8 mouse cellular contexts compared by ENCODE assay signal in the genomic region with DNA sequence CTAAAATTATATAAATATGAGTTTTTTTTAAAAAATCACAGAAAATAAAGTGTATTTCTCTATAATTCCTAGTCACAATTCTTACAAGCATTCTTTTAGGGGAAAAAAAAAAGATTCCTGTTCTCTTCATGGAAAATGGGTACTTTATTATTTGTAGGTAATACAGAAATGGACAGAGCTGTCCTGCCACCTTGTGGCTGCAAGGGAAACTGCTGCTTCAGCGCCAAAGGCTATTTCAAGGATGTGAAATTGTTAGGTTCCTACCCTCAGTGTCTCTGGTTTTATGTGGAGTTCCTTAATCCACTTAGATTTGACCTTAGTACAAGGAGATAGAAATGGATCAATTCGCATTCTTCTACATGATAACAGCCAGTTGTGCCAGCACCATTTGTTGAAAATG. TPM values are rescaled to one million over a fixed set of nuclear protein-coding genes. Genes with fewer than 3 reads are reported as not detected.
DNase-seq lines count a peak whose midpoint lies in the region; ATAC-seq and TF ChIP-seq lines count a peak whose summit lies in the region.
"Not testable (repeated sequence)": the region's sequence is repeated elsewhere in the genome, so short reads cannot be mapped to it uniquely, and the experiment has no call there.

No protein-coding gene starts in this region.

- not testable (repeated sequence) for TF ChIP-seq POLR2A in MEL (IDR thresholded peaks at IDR 0.05; ENCODE audit: control insufficient read depth in 1 of 2, insufficient read depth in 1 of 2, low read depth in 1 of 2, low read length in 2 of 2, poor library complexity in 1 of 2)

- not testable (repeated sequence) for H3K9me3 ChIP-seq in MEL (replicated peaks; ENCODE audit: insufficient read depth, low read length); embryonic facial prominence, embryonic 11.5 days (replicated peaks; ENCODE audit: control insufficient read depth, low read length); lung, postnatal 0 days (ENCODE audit: low read length)

- intact Hi-C loops in heart, postnatal 10 days (cut with DNase I): loop anchor here (5.0 kb wide), 1 partner anchor 1253 kb away; the partner anchor contains the start of gene Crbn

- peak; percentile 60 to 79 (median 69) for TF ChIP-seq CTCF in MEL (IDR thresholded peaks at IDR 0.05 in 2 of 3, conservative IDR thresholded peaks at IDR 0.05 in 1 of 3; ENCODE audit: control insufficient read depth in 1 of 3, insufficient read depth in 1 of 3, low read depth in 2 of 3, low read length in 3 of 3, poor library complexity in 1 of 3, severe bottlenecking in 1 of 3)
- peak; percentile 82 for TF ChIP-seq CTCF in lung, postnatal 0 days (IDR thresholded peaks at IDR 0.05)

- not testable (repeated sequence) for TF ChIP-seq EP300 in MEL (IDR thresholded peaks at IDR 0.05; ENCODE audit: low read depth in 1 of 2, low read length in 2 of 2); lung, postnatal 0 days (IDR thresholded peaks at IDR 0.05)

- H3K4me1 ChIP-seq in MEL (ENCODE audit: control insufficient read depth in 1 of 2, insufficient read depth in 2 of 2, low read length in 2 of 2); embryonic facial prominence, embryonic 11.5 days (ENCODE audit: control insufficient read depth, insufficient read depth, low read length); lung, postnatal 0 days (ENCODE audit: insufficient read depth, low read depth, low read length): not testable (repeated sequence)

- 0% methylated on average over 1 of the region's 2 CpGs for WGBS in embryonic facial prominence, embryonic 11.5 days
- 7% methylated on average over 2 of the region's 2 CpGs for WGBS in lung, postnatal 0 days

- not testable (repeated sequence) for H3K27me3 ChIP-seq in MEL (ENCODE audit: control insufficient read depth in 1 of 2, insufficient read depth in 2 of 2, low read length in 2 of 2); embryonic facial prominence, embryonic 11.5 days (ENCODE audit: control insufficient read depth, insufficient read depth, low read length); lung, postnatal 0 days (replicated peaks; ENCODE audit: insufficient read depth, low read length)

- not testable (repeated sequence) for H3K4me3 ChIP-seq in MEL (ENCODE audit: control insufficient read depth in 1 of 2, insufficient read depth in 1 of 2, low read depth in 2 of 2, low read length in 2 of 2); embryonic facial prominence, embryonic 11.5 days (ENCODE audit: low read depth, low read length); lung, postnatal 0 days (ENCODE audit: low read depth, low read length)

- H3K27ac ChIP-seq in MEL (ENCODE audit: control insufficient read depth, low read depth, low read length); embryonic facial prominence, embryonic 11.5 days (replicated peaks; ENCODE audit: low read depth, low read length); lung, postnatal 0 days (ENCODE audit: low read length): not testable (repeated sequence)

- H3K79me2 ChIP-seq in MEL (ENCODE audit: control insufficient read depth, insufficient read depth, low read length, poor library complexity): not testable (repeated sequence)

- TF ChIP-seq RAD21 in MEL (IDR thresholded peaks at IDR 0.05; ENCODE audit: low read depth, low read length): peak; percentile 73

- not testable (repeated sequence) for ATAC-seq in embryonic facial prominence, embryonic 11.5 days (replicated peaks; ENCODE audit: insufficient number of reproducible peaks, low FRiP score, low TSS enrichment, low read depth); lung, postnatal 0 days

- H3K36me3 ChIP-seq in MEL (ENCODE audit: control insufficient read depth in 1 of 2, insufficient read depth in 2 of 2, low read length in 2 of 2); embryonic facial prominence, embryonic 11.5 days (replicated peaks; ENCODE audit: control insufficient read depth, insufficient read depth, low read depth, low read length); lung, postnatal 0 days (ENCODE audit: insufficient read depth, low read length): not testable (repeated sequence)

- not testable (repeated sequence) for H3K9ac ChIP-seq in MEL (ENCODE audit: control insufficient read depth, low read depth, low read length, poor library complexity, severe bottlenecking); embryonic facial prominence, embryonic 11.5 days (replicated peaks; ENCODE audit: low read length); lung, postnatal 0 days (replicated peaks; ENCODE audit: low read depth)

- DNase-seq in MEL (ENCODE audit: low read depth, low spot score): peak; percentile 69
- DNase-seq in c-Kit-positive CD71-negative TER-119-negative erythroid progenitor cells, embryonic 14.5 days (ENCODE audit: low read depth): peak; percentile 35
- DNase-seq in embryonic facial prominence, embryonic 11.5 days (ENCODE audit: low spot score): peak; percentile 74
- peak; percentile 30 to 58 for DNase-seq in heart, postnatal 10 days
- peak; percentile 61 to 65 for DNase-seq in kidney, postnatal 4 days
- DNase-seq in lung, postnatal 0 days (ENCODE audit: low spot score): peak; percentile 58
- DNase-seq in retina, embryonic 14.5 days (ENCODE audit: low spot score): peak; percentile 78
- DNase-seq in thymus, postnatal 4 days: peak; percentile 59

- not testable (repeated sequence) for H3K4me2 ChIP-seq in embryonic facial prominence, embryonic 11.5 days (ENCODE audit: low read depth, low read length); lung, postnatal 0 days (replicated peaks; ENCODE audit: low read depth, low read length)

TF ChIP-seq in MEL, 35 proteins besides CTCF, POLR2A, EP300 and RAD21:
- TF ChIP-seq SMC3 (IDR thresholded peaks at IDR 0.05; ENCODE audit: low read depth, low read length) (peak; percentile 68), ZC3H11A (IDR thresholded peaks at IDR 0.05; ENCODE audit: low read depth, low read length) (peak; percentile 48)

RNA-seq across cellular contexts. Expression of gene Setmar, which starts 9.8 kb away (rescaled TPM):
- total RNA-seq in MEL (2012; rRNA removed): 1.6 and 1.7 TPM in 2 replicates
- 1 to 10 TPM in 1 of 2 experiments, not detected in 1; 2.1 TPM for polyA plus RNA-seq in MEL (2012; ENCODE audit: insufficient read depth in 1 of 2, insufficient read length in 2 of 2, low read depth in 1 of 2, low replicate concordance in 2 of 2, missing spikeins in 1 of 2)
- polyA plus RNA-seq in embryonic facial prominence, embryonic 11.5 days (2014; fragmentation: Nextera tagmentation; extraction: Ambion mirVana): 8.4 and 10.4 TPM in 2 replicates
- total RNA-seq in heart, postnatal 10 days (2021): 1 to 10 TPM; 3.8 to 3.9 TPM
- polyA plus RNA-seq in lung, postnatal 0 days (2015; fragmentation: Nextera tagmentation; extraction: Ambion mirVana): 5.3 and 6.6 TPM in 2 replicates
